Mouse (Mus musculus) lung, postnatal 0 days (tissue): ENCODE measurements around the gene Pycard.

Source experiments
- CTCF ChIP-seq: IDR thresholded peaks from 2 replicates; pipeline ENCODE4 v1.5.1; 2016; ENCODE audit warnings: antibody characterized with exemption, mild to moderate bottlenecking
- EP300 ChIP-seq: IDR thresholded peaks from 2 replicates; pipeline ENCODE4 v1.6.1; 2016; ENCODE audit warnings: antibody characterized with exemption, mild to moderate bottlenecking, control low read depth

DNA sequence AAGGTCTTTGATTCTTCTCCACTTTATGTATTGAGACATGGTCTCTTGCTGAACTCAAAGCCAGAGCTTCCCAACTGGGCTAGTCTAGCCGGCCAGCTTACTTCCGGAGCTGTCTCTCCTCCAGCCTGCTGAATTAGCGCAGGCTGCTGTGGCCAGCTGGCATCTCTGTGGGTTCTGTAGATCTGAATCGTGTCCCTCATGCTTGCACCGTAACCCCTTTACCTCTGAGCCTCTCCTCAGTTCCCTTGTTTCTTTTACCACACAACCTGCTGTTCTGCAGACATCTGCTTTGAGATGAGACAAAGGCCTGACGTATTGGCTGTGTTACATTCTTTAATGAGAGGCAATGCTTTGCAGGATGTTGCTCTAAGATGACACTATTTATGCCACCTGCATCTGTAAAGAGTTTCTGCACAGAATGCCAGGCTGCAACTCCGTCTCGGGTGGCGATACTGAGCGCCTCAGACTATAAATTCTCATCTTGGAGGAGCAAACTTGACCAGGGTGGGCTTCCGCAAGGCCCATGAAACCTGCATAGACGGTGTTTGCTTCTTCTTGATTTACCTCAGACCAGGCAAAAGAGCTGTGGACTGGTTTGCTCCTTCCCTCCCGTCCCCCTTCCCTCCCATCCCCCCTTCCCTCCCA lies 18.6 kb upstream of the Pycard start:
- TF ChIP-seq CTCF (no peak), EP300 (no peak)
